Mouse (Mus musculus) CH12.LX (cell line): ENCODE results near the gene Crtc1. TPM values are rescaled to one million over a fixed set of nuclear protein-coding genes. Genes with fewer than 3 reads are reported as not detected.
A peak's percentile ranks its signal among the peaks of the same experiment; 100 is the strongest.

Experiments
- DNase-seq: peaks from one replicate; pipeline ENCODE4 v3.0.0-alpha.2; 2013; ENCODE audit errors: extremely low read depth
- H3K27ac ChIP-seq: 2 replicates; pipeline ENCODE4 v1.5.1; 2012; ENCODE audit warnings: low read depth, mild to moderate bottlenecking, control low read depth, moderate library complexity; ENCODE audit not compliant: insufficient read depth
- H3K27me3 ChIP-seq: replicated peaks from 2 replicates; pipeline ENCODE3; 2012; ENCODE audit warnings: inconsistent platforms
- H3K36me3 ChIP-seq, 2 experiments: replicated peaks in 1 of 2; 2 replicates each; pipeline versions ENCODE3 to v1.6.1; 2012; ENCODE audit warnings: inconsistent platforms in 1 of 2, low read length in 1 of 2, mild to moderate bottlenecking in 1 of 2, mixed read lengths in 1 of 2, moderate library complexity in 1 of 2; ENCODE audit not compliant: control insufficient read depth in 1 of 2, insufficient read depth in 1 of 2
- H3K4me1 ChIP-seq, 2 experiments: 2 replicates each; pipeline ENCODE4 v1.6.1; 2012; ENCODE audit warnings: inconsistent platforms in 1 of 2, moderate library complexity in 1 of 2; ENCODE audit not compliant: insufficient read depth in 2 of 2, control insufficient read depth in 1 of 2
- H3K4me2 ChIP-seq: 2 replicates; pipeline ENCODE4 v1.6.1; 2012; ENCODE audit warnings: low read depth, mild to moderate bottlenecking, control low read depth; ENCODE audit not compliant: poor library complexity, insufficient read depth, severe bottlenecking
- H3K4me3 ChIP-seq, 3 experiments: fragments of 150-350 bp in 1 of 3; sonication (generic) in 1 of 3; replicated peaks in 1 of 3; 2 replicates each; pipeline versions ENCODE3 to v1.5.1; 2011 to 2012; ENCODE audit warnings: low read depth in 2 of 3, low read length in 2 of 3, mild to moderate bottlenecking in 2 of 3, moderate library complexity in 2 of 3, control low read depth in 1 of 3, improper control_type of control experiment in 1 of 3, inconsistent platforms in 1 of 3, mixed read lengths in 1 of 3; ENCODE audit not compliant: poor library complexity in 1 of 3
- H3K79me2 ChIP-seq: replicated peaks from 2 replicates; pipeline ENCODE4 v1.6.1; 2012; ENCODE audit warnings: mild to moderate bottlenecking, moderate library complexity; ENCODE audit not compliant: control insufficient read depth, poor library complexity, insufficient read depth, severe bottlenecking; ENCODE audit errors: extremely low read depth
- H3K9ac ChIP-seq: 2 replicates; pipeline ENCODE4 v1.6.1; 2012; ENCODE audit warnings: low read depth, mild to moderate bottlenecking, control low read depth, moderate library complexity; ENCODE audit not compliant: insufficient read depth
- H3K9me3 ChIP-seq: replicated peaks from 2 replicates; pipeline ENCODE3; 2012; ENCODE audit warnings: low read length, inconsistent platforms, mixed read lengths
- BHLHE40 ChIP-seq: IDR thresholded peaks from 2 replicates; pipeline ENCODE4 v1.6.1; 2011; ENCODE audit warnings: mild to moderate bottlenecking, low read depth, low read length, improper control_type of control experiment
- CHD2 ChIP-seq: IDR thresholded peaks from 2 replicates; pipeline ENCODE4 v1.6.1; 2011; ENCODE audit warnings: low read length, improper control_type of control experiment
- ELF1 ChIP-seq: IDR thresholded peaks from 2 replicates; pipeline ENCODE4 v1.6.1; 2014; ENCODE audit warnings: low read depth, mild to moderate bottlenecking, inconsistent platforms, low read length, improper control_type of control experiment
- HCFC1 ChIP-seq: IDR thresholded peaks from 2 replicates; pipeline ENCODE4 v1.6.1; 2012; ENCODE audit warnings: low read depth, mild to moderate bottlenecking, inconsistent platforms, low read length, improper control_type of control experiment
- IRF4 ChIP-seq: IDR thresholded peaks from 2 replicates; pipeline ENCODE4 v1.6.1; 2014; ENCODE audit warnings: low read depth, mild to moderate bottlenecking, inconsistent platforms, low read length, improper control_type of control experiment
- KAT2A ChIP-seq: IDR thresholded peaks from 2 replicates; pipeline ENCODE4 v1.6.1; 2012; ENCODE audit warnings: low read length, improper control_type of control experiment, inconsistent platforms; ENCODE audit not compliant: insufficient replicate concordance
- MAX ChIP-seq: IDR thresholded peaks from 2 replicates; pipeline ENCODE4 v1.6.1; 2011; ENCODE audit warnings: low read length, improper control_type of control experiment
- MAZ ChIP-seq: IDR thresholded peaks from 2 replicates; pipeline ENCODE4 v1.6.1; 2012; ENCODE audit warnings: low read depth, mild to moderate bottlenecking, inconsistent platforms, low read length, improper control_type of control experiment, moderate library complexity
- MEF2A ChIP-seq: IDR thresholded peaks from 2 replicates; pipeline ENCODE4 v1.6.1; 2014; ENCODE audit warnings: low read depth, mild to moderate bottlenecking, inconsistent platforms, low read length, improper control_type of control experiment, borderline replicate concordance
- MXI1 ChIP-seq: IDR thresholded peaks from 2 replicates; pipeline ENCODE4 v1.6.1; 2011; ENCODE audit warnings: mild to moderate bottlenecking, low read depth, low read length, improper control_type of control experiment
- MYC ChIP-seq: IDR thresholded peaks from 2 replicates; pipeline ENCODE4 v1.6.1; 2011; ENCODE audit warnings: low read depth, mild to moderate bottlenecking, improper control_type of control experiment, low read length
- NELFE ChIP-seq: IDR thresholded peaks from 2 replicates; pipeline ENCODE4 v1.6.1; 2011; ENCODE audit warnings: low read depth, low read length, improper control_type of control experiment
- NRF1 ChIP-seq: IDR thresholded peaks from 2 replicates; pipeline ENCODE4 v1.6.1; 2014; ENCODE audit warnings: low read depth, mild to moderate bottlenecking, inconsistent platforms, low read length, improper control_type of control experiment, moderate library complexity
- POLR2A ChIP-seq: IDR thresholded peaks from 2 replicates; pipeline ENCODE4 v1.6.1; 2011; ENCODE audit warnings: low read depth, mild to moderate bottlenecking, improper control_type of control experiment, low read length
- RAD21 ChIP-seq: IDR thresholded peaks from 2 replicates; pipeline ENCODE4 v1.6.1; 2011; ENCODE audit warnings: low read depth, mild to moderate bottlenecking, low read length, improper control_type of control experiment, moderate library complexity
- RCOR1 ChIP-seq: conservative IDR thresholded peaks from 2 replicates; pipeline ENCODE4 v1.6.1; 2012; ENCODE audit warnings: low read depth, mild to moderate bottlenecking, inconsistent platforms, low read length, improper control_type of control experiment
- SIN3A ChIP-seq: IDR thresholded peaks from 2 replicates; pipeline ENCODE4 v1.6.1; 2012; ENCODE audit warnings: low read length, improper control_type of control experiment, inconsistent platforms
- TCF12 ChIP-seq: IDR thresholded peaks from 2 replicates; pipeline ENCODE4 v1.6.1; 2014; ENCODE audit warnings: low read depth, mild to moderate bottlenecking, inconsistent platforms, low read length, improper control_type of control experiment
- USF1 ChIP-seq: IDR thresholded peaks from 2 replicates; pipeline ENCODE4 v1.6.1; 2014; ENCODE audit warnings: low read depth, mild to moderate bottlenecking, inconsistent platforms, low read length, improper control_type of control experiment
- dilution Hi-C: fragments of 300-500 bp; cut with MboI; formaldehyde crosslinking; loops from 2 replicates; pipeline ENCODE4 v1.14.3; 2020; ENCODE audit warnings: low sequenced_read_pairs; ENCODE audit not compliant: extremely low pct_unique_long_range_greater_than_20kb, extremely low pct_ligation_motif_present
- in situ Hi-C: fragments of 300-500 bp; cut with MboI; formaldehyde crosslinking; loops from 3 replicates; pipeline ENCODE4 v1.14.3; 2019; ENCODE audit warnings: low sequenced_read_pairs, low pct_ligation_motif_present, low pct_unique_long_range_greater_than_20kb, mixed read lengths
- polyA plus RNA-seq: library from polyadenylated mRNA; unstranded; fragments of >175 nt; gene quantifications from 2 replicates; pipeline ENCODE4 v1.2.1, GENCODE M21; 2012; ENCODE audit warnings: low read depth; ENCODE audit not compliant: insufficient read length
- total RNA-seq, 2 experiments: library from RNA; depleted of rRNA; stranded (reverse); fragments of 300-350 nt in 1 of 2; fragments of >200 nt in 1 of 2; gene quantifications; 2 replicates each; pipeline ENCODE4 v1.2.3; 2012 to 2014

Crtc1 gene
- total RNA-seq (2012; rRNA removed): 1.8 and 2.0 TPM in 2 replicates
- total RNA-seq (2014; rRNA removed): 1.3 and 2.2 TPM in 2 replicates
- polyA plus RNA-seq: 8.2 and 8.6 TPM in 2 replicates

- no peak; the same call in none of the 2 replicates for TF ChIP-seq HCFC1
- peak; percentile 52; the same call in 1 of the 2 replicates for TF ChIP-seq TCF12
- TF ChIP-seq MYC: peak; percentile 57; the same call in 1 of the 2 replicates
- TF ChIP-seq IRF4: no peak
- peak; percentile 89 for TF ChIP-seq POLR2A
- peak; percentile 67 for TF ChIP-seq SIN3A
- peak; percentile 91 for TF ChIP-seq MAX
- peak; percentile 96 for TF ChIP-seq MAZ
- 0 out of 2 replicates have a peak, but pooled peaks have one; percentile 50 for TF ChIP-seq KAT2A
- TF ChIP-seq BHLHE40: peak; percentile 88
- 0 out of 2 replicates have a peak, but pooled peaks have one; percentile 41 for TF ChIP-seq RCOR1
- TF ChIP-seq MEF2A: no peak
- no peak for TF ChIP-seq USF1
- peak; percentile 96 for TF ChIP-seq CHD2
- TF ChIP-seq NELFE: peak; percentile 81
- 0 out of 2 replicates have a peak, but pooled peaks have one; percentile 6 for TF ChIP-seq ELF1
- peak; percentile 99 for TF ChIP-seq NRF1
- no peak for TF ChIP-seq RAD21
- peak; percentile 85 for TF ChIP-seq MXI1
- DNase-seq: peak; percentile 93
- dilution Hi-C loops: no loop called here
- no peaks in the 10 kb centered on the region for H3K79me2 ChIP-seq
- H3K4me3 ChIP-seq: peak within 1 kb of the TSS; percentile 59 to 69 (median 61)
- no peaks in the 10 kb centered on the region for H3K9me3 ChIP-seq
- H3K4me2 ChIP-seq: peak within 1 kb of the TSS; percentile 77
- peaks cover 9 to 12% of the 10 kb centered on the region in 2 experiments for H3K4me1 ChIP-seq
- in situ Hi-C loops: no loop called here
- peak within 1 kb of the TSS; percentile 52; the same call in 1 of the 2 replicates for H3K9ac ChIP-seq
- peaks cover 0 to 13% of the 10 kb centered on the region in 2 experiments for H3K36me3 ChIP-seq
- no peaks in the 10 kb centered on the region for H3K27me3 ChIP-seq
- H3K27ac ChIP-seq: peak within 1 kb of the TSS; percentile 37; the same call in 1 of the 2 replicates
Observed at GRCm38 (mm10) chr8:70439055-70439847, at the start of gene Crtc1. Gene Crtc1, minus strand, starts transcription at chr8:70439579.
